Mouse (Mus musculus): Measurements from ENCODE around the gene Adh1. TPM values are rescaled to one million over a fixed set of nuclear protein-coding genes. Genes with fewer than 3 reads are reported as not detected.

Gene Adh1
- polyA plus RNA-seq, 1 experiment from 2014 or later = 1.3 TPM

DNA sequence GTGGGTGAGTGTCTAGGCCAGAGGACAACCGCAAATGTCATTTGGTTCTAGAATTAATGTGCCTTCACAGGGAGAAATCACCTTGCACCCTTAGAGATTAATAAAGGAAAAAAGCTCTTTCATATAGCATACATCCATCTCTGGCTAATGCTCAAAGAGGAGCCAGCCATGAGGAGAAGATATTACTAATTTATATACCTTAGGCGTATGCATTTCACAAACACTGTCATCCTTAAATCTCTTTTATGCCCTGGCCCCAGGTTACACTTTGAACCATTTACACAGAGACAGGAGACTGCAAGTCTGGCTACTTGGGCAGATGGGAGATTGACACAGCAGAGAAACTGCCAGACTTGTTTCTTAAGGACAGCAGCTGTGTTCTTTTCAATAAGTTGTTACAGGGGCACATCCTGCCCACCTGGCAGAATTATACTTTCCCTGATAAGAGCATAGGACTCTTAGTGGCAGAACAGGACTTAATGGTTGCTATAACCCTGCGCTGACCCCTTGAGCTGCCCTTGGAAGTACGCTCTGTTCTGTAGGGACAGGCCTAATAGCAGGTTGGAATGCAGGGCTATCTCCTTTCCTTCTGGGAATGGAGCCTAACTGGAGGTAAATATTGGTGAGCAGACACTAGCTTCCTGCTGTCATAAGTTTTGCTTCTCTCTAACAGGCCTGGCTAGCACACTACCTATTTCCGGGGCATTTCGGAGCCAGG lies 43.1 kb downstream of the Adh1 start:
- H3K4me3 ChIP-seq (ENCODE audit: low read depth, low read length) = no peak overlapping the region
- 56% methylated on average over 6 of the region's 6 CpGs for WGBS
- H3K4me2 ChIP-seq (ENCODE audit: low read depth, severe bottlenecking) = no peak overlapping the region
- H3K27ac ChIP-seq (replicated peaks; ENCODE audit: low read depth, low read length) = no peak overlapping the region
- no peaks in the 10 kb centered on the region for H3K4me1 ChIP-seq (ENCODE audit: control insufficient read depth, insufficient read depth, low read length)
- peak; percentile 27; the same call in 1 of the 2 replicates for ATAC-seq (ENCODE audit: insufficient number of reproducible peaks, low FRiP score, low TSS enrichment, low read depth)
- DNase-seq (ENCODE audit: low spot score) = no peak
- H3K36me3 ChIP-seq (ENCODE audit: control insufficient read depth, insufficient read depth, low read length) = no peaks in the 10 kb centered on the region
- H3K9ac ChIP-seq (ENCODE audit: low read length) = no peak overlapping the region
- no peaks in the 10 kb centered on the region for H3K27me3 ChIP-seq (ENCODE audit: control insufficient read depth, insufficient read depth, low read length)
- no peaks in the 10 kb centered on the region for H3K9me3 ChIP-seq (ENCODE audit: control insufficient read depth, low read length)

DNA sequence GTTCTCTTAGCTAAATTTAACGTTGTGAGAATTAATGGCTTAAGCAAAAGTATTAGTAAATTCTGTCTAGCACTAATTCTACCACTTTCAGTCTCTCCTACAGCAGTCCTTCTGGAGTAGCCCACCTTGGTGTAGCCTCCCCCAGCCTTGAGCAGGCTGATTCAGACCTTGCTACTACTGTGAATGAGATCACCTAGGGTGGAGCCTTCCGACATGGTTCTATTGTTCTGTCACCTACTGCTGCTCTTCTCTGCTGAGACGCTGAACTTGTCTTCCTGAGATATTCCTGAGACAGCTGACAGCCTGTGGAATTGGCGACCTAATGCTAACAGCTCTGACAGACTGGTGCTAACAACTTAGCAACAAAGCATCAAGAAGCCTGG lies 43.7 kb downstream of the Adh1 start:
- no peaks in the 10 kb centered on the region for H3K27me3 ChIP-seq (ENCODE audit: control insufficient read depth, insufficient read depth, low read length)
- no peak overlapping the region for H3K9ac ChIP-seq (ENCODE audit: low read length)
- no peaks in the 10 kb centered on the region for H3K4me1 ChIP-seq (ENCODE audit: control insufficient read depth, insufficient read depth, low read length)
- 41% methylated on average over 4 of the region's 4 CpGs for WGBS
- ATAC-seq (ENCODE audit: insufficient number of reproducible peaks, low FRiP score, low TSS enrichment, low read depth) (0 out of 2 replicates have a peak, but pooled peaks have one; percentile 41), DNase-seq (ENCODE audit: low spot score) (no peak)
- H3K27ac ChIP-seq (replicated peaks; ENCODE audit: low read depth, low read length) = no peak overlapping the region
- H3K4me2 ChIP-seq (ENCODE audit: low read depth, severe bottlenecking) = no peak overlapping the region
- no peaks in the 10 kb centered on the region for H3K36me3 ChIP-seq (ENCODE audit: control insufficient read depth, insufficient read depth, low read length)
- no peaks in the 10 kb centered on the region for H3K9me3 ChIP-seq (ENCODE audit: control insufficient read depth, low read length)
- no peak overlapping the region for H3K4me3 ChIP-seq (ENCODE audit: low read depth, low read length)

DNA sequence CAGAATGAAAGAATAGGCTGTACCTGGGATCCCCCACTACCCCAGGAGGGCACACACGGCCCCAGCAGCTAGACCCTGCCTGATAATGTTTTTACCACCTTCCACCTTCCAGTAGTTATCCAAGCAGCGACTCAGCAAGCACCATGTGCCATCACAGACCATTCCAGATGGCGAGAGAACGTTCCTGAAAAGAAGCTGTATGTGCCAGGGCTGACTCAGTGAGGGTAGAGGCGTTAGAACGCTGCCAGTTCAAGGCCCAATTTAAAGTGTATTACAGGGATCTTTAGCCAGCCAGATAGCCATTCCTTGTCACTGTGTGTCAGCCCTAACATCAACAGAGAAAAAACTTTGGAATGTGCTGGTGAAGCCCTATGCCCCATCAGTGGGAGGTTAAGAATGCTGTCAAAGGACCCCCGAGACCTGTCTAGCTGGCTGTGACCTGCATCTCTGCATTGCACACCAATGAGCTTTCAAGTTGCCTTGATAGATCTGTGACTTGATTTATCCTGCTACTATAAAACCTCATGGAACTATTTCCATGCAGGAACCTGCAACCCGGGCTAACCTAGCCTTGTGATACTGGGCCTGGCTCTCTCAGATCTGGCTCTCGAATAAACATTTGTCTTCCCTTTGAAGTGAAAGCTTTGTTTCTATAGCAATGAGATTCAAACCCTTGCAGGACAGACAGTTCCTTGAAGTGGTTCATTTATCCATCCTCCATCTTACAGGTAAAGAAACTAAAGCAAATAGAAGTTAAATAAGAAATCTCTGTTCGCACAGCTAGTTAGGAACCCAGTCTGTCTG lies 44.9 kb downstream of the Adh1 start:
- no peaks in the 10 kb centered on the region for H3K9me3 ChIP-seq (ENCODE audit: control insufficient read depth, low read length)
- ATAC-seq (ENCODE audit: insufficient number of reproducible peaks, low FRiP score, low TSS enrichment, low read depth) = no peak
- H3K36me3 ChIP-seq (ENCODE audit: control insufficient read depth, insufficient read depth, low read length) = no peaks in the 10 kb centered on the region
- no peak for DNase-seq (ENCODE audit: low spot score)
- H3K4me2 ChIP-seq (ENCODE audit: low read depth, severe bottlenecking) = no peak overlapping the region
- H3K27me3 ChIP-seq (ENCODE audit: control insufficient read depth, insufficient read depth, low read length) = no peaks in the 10 kb centered on the region
- H3K4me3 ChIP-seq (ENCODE audit: low read depth, low read length) = no peak overlapping the region
- no peak overlapping the region for H3K9ac ChIP-seq (ENCODE audit: low read length)
- WGBS = 50% methylated on average over 10 of the region's 10 CpGs
- no peak overlapping the region for H3K27ac ChIP-seq (replicated peaks; ENCODE audit: low read depth, low read length)
- no peaks in the 10 kb centered on the region for H3K4me1 ChIP-seq (ENCODE audit: control insufficient read depth, insufficient read depth, low read length)

DNA sequence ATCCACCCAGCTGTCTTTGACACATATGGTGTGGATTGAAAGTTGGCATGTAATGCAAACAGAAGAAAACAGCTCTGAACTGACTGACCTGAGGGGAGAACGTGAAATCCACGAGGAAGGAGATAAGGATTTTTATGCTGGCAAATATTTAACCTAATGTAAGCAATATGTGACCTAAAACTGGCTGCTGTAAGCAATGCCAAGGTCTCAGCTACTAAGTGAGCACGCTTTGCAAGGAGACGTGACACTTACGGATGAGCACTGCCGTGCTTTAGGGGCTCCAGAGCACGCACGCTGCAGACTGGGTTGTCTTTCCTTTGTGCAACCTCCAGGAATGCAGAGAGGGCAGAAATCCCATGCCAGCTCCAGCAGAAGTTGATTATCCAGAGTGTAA lies 45.5 kb downstream of the Adh1 start:
- Histone ChIP-seq H3K27ac (replicated peaks; ENCODE audit: low read depth, low read length) (no peak overlapping the region), H3K9me3 (ENCODE audit: control insufficient read depth, low read length) (no peaks in the 10 kb centered on the region), H3K4me1 (ENCODE audit: control insufficient read depth, insufficient read depth, low read length) (no peaks in the 10 kb centered on the region), H3K36me3 (ENCODE audit: control insufficient read depth, insufficient read depth, low read length) (no peaks in the 10 kb centered on the region), H3K4me2 (ENCODE audit: low read depth, severe bottlenecking) (no peak overlapping the region), H3K27me3 (ENCODE audit: control insufficient read depth, insufficient read depth, low read length) (no peaks in the 10 kb centered on the region), H3K9ac (ENCODE audit: low read length) (no peak overlapping the region), H3K4me3 (ENCODE audit: low read depth, low read length) (no peak overlapping the region)
- ATAC-seq (ENCODE audit: insufficient number of reproducible peaks, low FRiP score, low TSS enrichment, low read depth) (no peak), DNase-seq (ENCODE audit: low spot score) (no peak)
- whole genome bisulfite sequencing = 28% methylated on average over 8 of the region's 8 CpGs

DNA sequence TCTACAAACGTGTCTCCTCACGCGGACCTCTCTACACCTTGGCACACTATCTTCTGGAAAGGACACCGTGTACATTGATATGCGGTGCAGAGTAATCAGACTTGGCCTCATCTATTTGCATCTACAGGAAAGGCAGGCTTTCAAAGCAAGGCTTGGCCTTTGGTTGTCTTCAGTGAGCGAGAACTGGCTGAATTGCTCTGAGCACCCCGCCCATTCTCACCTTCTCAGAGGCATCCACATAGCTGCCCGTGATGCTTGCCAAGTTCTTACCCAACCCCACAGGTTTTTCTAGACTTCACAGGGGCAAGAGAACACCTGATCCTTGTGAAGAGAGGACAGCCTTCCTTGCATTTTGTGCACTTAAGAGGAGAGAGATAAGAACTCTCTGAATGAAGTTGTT lies 49.1 kb downstream of the Adh1 start:
- H3K4me3 ChIP-seq (ENCODE audit: low read depth, low read length) = no peak overlapping the region
- 85% methylated on average over 8 of the region's 8 CpGs for WGBS
- H3K4me1 ChIP-seq (ENCODE audit: control insufficient read depth, insufficient read depth, low read length) = no peaks in the 10 kb centered on the region
- no peak overlapping the region for H3K9ac ChIP-seq (ENCODE audit: low read length)
- no peak overlapping the region for H3K4me2 ChIP-seq (ENCODE audit: low read depth, severe bottlenecking)
- ATAC-seq (ENCODE audit: insufficient number of reproducible peaks, low FRiP score, low TSS enrichment, low read depth) (no peak), DNase-seq (ENCODE audit: low spot score) (no peak)
- no peaks in the 10 kb centered on the region for H3K36me3 ChIP-seq (ENCODE audit: control insufficient read depth, insufficient read depth, low read length)
- no peak overlapping the region for H3K27ac ChIP-seq (replicated peaks; ENCODE audit: low read depth, low read length)
- H3K9me3 ChIP-seq (ENCODE audit: control insufficient read depth, low read length) = no peaks in the 10 kb centered on the region
- no peaks in the 10 kb centered on the region for H3K27me3 ChIP-seq (ENCODE audit: control insufficient read depth, insufficient read depth, low read length)

DNA sequence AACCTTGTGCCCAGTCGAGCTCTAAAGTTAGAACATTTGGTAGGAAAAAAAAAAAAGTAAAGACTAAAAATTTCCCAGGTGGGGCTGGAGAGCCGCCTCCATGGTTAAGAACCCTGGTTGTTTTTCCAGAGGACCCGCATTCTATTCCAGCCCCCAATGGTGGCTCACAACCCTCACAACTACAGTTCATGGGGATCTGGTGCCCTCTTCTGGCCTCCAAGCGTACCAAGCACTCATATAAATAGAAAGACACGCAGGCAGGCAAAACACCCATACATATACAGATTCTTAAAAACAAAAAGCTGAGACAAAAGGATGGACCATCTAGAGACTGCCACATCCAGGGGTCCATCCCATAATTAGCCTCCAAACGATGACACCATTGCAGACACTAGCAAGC lies 50.2 kb downstream of the Adh1 start:
- Histone ChIP-seq H3K4me3 (ENCODE audit: low read depth, low read length) (no peak overlapping the region), H3K9ac (ENCODE audit: low read length) (no peak overlapping the region), H3K4me1 (ENCODE audit: control insufficient read depth, insufficient read depth, low read length) (no peaks in the 10 kb centered on the region), H3K4me2 (ENCODE audit: low read depth, severe bottlenecking) (no peak overlapping the region), H3K9me3 (ENCODE audit: control insufficient read depth, low read length) (no peaks in the 10 kb centered on the region), H3K27ac (replicated peaks; ENCODE audit: low read depth, low read length) (no peak overlapping the region), H3K27me3 (ENCODE audit: control insufficient read depth, insufficient read depth, low read length) (no peaks in the 10 kb centered on the region), H3K36me3 (ENCODE audit: control insufficient read depth, insufficient read depth, low read length) (no peaks in the 10 kb centered on the region)
- ATAC-seq (ENCODE audit: insufficient number of reproducible peaks, low FRiP score, low TSS enrichment, low read depth) (no peak), DNase-seq (ENCODE audit: low spot score) (no peak)
- 90% methylated on average over 6 of the region's 6 CpGs for WGBS

DNA sequence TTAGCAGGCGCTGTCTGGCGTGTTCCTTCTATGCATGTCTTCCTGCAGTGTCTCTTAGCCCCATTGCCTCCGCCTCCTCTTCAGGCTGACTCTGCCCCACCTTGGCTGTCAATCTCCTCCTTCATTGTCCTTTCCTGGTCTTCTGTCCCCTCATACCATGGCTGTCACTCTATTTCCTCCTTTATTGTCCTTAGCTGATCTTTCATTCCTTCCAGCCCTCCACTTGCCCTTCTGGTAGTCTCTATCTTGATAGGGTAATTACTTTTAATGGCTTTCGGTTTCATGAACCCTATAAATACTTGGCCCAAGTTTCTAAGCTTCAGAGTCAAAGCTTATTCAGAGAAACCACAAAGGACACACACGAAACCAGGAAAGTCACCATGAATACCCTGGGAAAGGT lies 52.2 kb downstream of the Adh1 start, which contains the start of gene Adh6a:
Gene Adh6a, plus strand, starts transcription at position 322 of the 400 bp plus-strand sequence.
- Histone ChIP-seq H3K9me3 (ENCODE audit: control insufficient read depth, low read length) (no peaks in the 10 kb centered on the region), H3K36me3 (ENCODE audit: control insufficient read depth, insufficient read depth, low read length) (no peaks in the 10 kb centered on the region), H3K4me1 (ENCODE audit: control insufficient read depth, insufficient read depth, low read length) (no peaks in the 10 kb centered on the region), H3K4me2 (ENCODE audit: low read depth, severe bottlenecking) (no peak within 1 kb of the TSS), H3K27ac (replicated peaks; ENCODE audit: low read depth, low read length) (no peak within 1 kb of the TSS), H3K9ac (ENCODE audit: low read length) (no peak within 1 kb of the TSS), H3K4me3 (ENCODE audit: low read depth, low read length) (no peak within 1 kb of the TSS), H3K27me3 (ENCODE audit: control insufficient read depth, insufficient read depth, low read length) (no peaks in the 10 kb centered on the region)
- ATAC-seq (ENCODE audit: insufficient number of reproducible peaks, low FRiP score, low TSS enrichment, low read depth) = no peak
- DNase-seq (ENCODE audit: low spot score) = no peak
- 87% methylated on average over 5 of the region's 5 CpGs for WGBS

DNA sequence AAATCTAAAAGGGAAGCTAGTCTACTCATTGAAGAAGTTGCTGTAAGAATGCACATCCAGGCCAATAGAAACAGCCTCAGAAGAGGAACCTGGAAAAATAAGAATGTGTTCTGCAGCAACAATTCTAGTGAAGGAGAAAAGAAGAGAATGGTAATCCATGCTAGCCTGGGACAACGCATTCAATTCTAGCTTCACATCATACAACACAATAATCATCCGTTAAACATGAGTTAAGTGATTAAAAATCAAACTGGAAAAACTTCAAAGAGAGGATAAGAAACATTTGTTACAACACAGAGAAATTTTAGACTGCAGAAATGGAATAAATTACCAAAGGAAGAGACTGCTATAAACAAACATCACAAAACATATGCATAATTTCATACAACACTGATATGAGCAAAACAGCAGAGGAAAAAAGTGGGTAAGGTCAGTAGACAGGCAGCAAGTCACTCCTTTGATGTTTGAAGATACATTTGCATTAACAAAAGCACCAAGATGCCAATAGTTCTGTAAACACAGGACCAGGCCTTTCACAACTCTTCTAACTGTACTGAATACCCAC lies 56.2 kb downstream of the Adh1 start:
- no peaks in the 10 kb centered on the region for H3K36me3 ChIP-seq (ENCODE audit: control insufficient read depth, insufficient read depth, low read length)
- H3K27ac ChIP-seq (replicated peaks; ENCODE audit: low read depth, low read length) = no peak overlapping the region
- H3K4me3 ChIP-seq (ENCODE audit: low read depth, low read length) = no peak overlapping the region
- no peak overlapping the region for H3K9ac ChIP-seq (ENCODE audit: low read length)
- ATAC-seq (ENCODE audit: insufficient number of reproducible peaks, low FRiP score, low TSS enrichment, low read depth) = no peak
- no peak for DNase-seq (ENCODE audit: low spot score)
- no peaks in the 10 kb centered on the region for H3K9me3 ChIP-seq (ENCODE audit: control insufficient read depth, low read length)
- no peaks in the 10 kb centered on the region for H3K4me1 ChIP-seq (ENCODE audit: control insufficient read depth, insufficient read depth, low read length)
- no peak overlapping the region for H3K4me2 ChIP-seq (ENCODE audit: low read depth, severe bottlenecking)
- H3K27me3 ChIP-seq (ENCODE audit: control insufficient read depth, insufficient read depth, low read length) = no peaks in the 10 kb centered on the region
- 85% methylated on average over 2 of the region's 2 CpGs for WGBS
